Mouse (Mus musculus) liver, adult 2 months (tissue): Measurements from ENCODE around the gene Znrf3.
A peak's percentile ranks its signal among the peaks of the same experiment; 100 is the strongest.

Source experiments
- CTCF ChIP-seq: fragments of 200-500 bp; IDR thresholded peaks from 2 replicates; pipeline ENCODE4 v1.5.1; 2011; ENCODE audit warnings: low read depth, low read length, control low read depth
- POLR2A ChIP-seq: fragments of 200-500 bp; IDR thresholded peaks from 2 replicates; pipeline ENCODE4 v1.6.1; 2011; ENCODE audit warnings: low read length, control low read depth; ENCODE audit not compliant: insufficient read depth; ENCODE audit errors: extremely low read depth

GRCm38 (mm10) chr11:5469084-5469483 is 24.4 kb upstream of the Znrf3 start:
- TF ChIP-seq CTCF (peak; percentile 71), POLR2A (no peak)
